Comparison of ENCODE assay signal across 8 mouse cellular contexts in the genomic region with DNA sequence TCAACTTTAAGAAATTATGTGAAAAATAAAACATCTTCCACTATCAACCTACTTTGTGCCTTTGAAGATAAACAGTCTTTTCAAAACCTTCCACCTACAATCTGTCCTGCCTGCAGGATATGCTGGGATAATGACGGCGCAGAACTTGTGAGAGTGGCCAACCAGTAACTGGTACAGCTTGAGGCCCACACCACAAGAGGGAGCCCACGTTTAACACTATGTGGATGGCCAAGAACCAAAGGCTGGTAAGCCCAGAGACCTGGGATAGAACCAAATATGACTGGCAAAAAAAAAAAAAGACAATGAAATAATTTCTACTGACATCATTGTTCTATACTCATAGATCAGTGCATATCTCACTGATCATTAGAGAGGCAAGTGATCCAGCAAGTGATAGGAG. TPM values are rescaled to one million over a fixed set of nuclear protein-coding genes. Genes with fewer than 3 reads are reported as not detected.
DNase-seq lines count a peak whose midpoint lies in the region; ATAC-seq lines count a peak whose summit lies in the region.

No protein-coding gene starts in this region.

- ATAC-seq in frontal cortex, adult (ENCODE audit: low TSS enrichment), result peak; percentile 86
- peak; percentile 54 to 59; a peak in 3 of 4 replicates for ATAC-seq in hematopoietic stem cell, adult 5-6 weeks (replicated peaks in 1 of 2; ENCODE audit: insufficient read depth in 1 of 2, low FRiP score in 2 of 2, low TSS enrichment in 1 of 2, low read depth in 1 of 2, poor library complexity in 2 of 2, severe bottlenecking in 2 of 2)

- DNase-seq in frontal cortex, postnatal 25 days (ENCODE audit: low spot score in 2 of 2), result no peak
- peak; percentile 74 for DNase-seq in NIH3T3 (ENCODE audit: low read depth)
- peak; percentile 80 for DNase-seq in embryo, embryonic 10 days (ENCODE audit: low spot score)
- DNase-seq in left cerebral cortex, postnatal 25 days (ENCODE audit: low spot score in 2 of 2), result peak; percentile 38 to 67
- DNase-seq in naive thymus-derived CD4-positive, alpha-beta T cell, adult 2 months (ENCODE audit: low read depth), result peak; percentile 34
- DNase-seq in urinary bladder, postnatal 10 days (ENCODE audit: low spot score), result no peak

- intact Hi-C loops in left cerebral cortex, postnatal 25 days (cut with DNase I), result no loop called here

RNA-seq across cellular contexts. Expression of gene Zdhhc17, which starts 35.5 kb away (rescaled TPM):
- total RNA-seq in hematopoietic stem cell, adult 5-6 weeks (2017), result 38.5 and 50.2 TPM in 2 replicates
- 100 to 1,000 TPM; 107 to 115 TPM for total RNA-seq in left cerebral cortex, postnatal 25 days (2021)

RNA-seq across cellular contexts. Expression of gene Csrp2, which starts 54.9 kb away (rescaled TPM):
- 41.6 and 73.7 TPM in 2 replicates for total RNA-seq in hematopoietic stem cell, adult 5-6 weeks (2017)
- total RNA-seq in left cerebral cortex, postnatal 25 days (2021), result 10 to 100 TPM; 11.0 to 12.7 TPM

Comparison
In these comparisons a context has a peak if more than half of its experiments do, and no peak if none do; other contexts are left out.
1. DNase-seq: peak in NIH3T3 (single experiment), embryo, embryonic 10 days (single experiment), left cerebral cortex, postnatal 25 days (2 of 2) and naive thymus-derived CD4-positive, alpha-beta T cell, adult 2 months (single experiment); none in frontal cortex, postnatal 25 days (0 of 2) and urinary bladder, postnatal 10 days (single experiment).